Mouse (Mus musculus) stomach, embryonic 15.5 days (tissue): ENCODE measurements around the gene Ugcg. TPM values are rescaled to one million over a fixed set of nuclear protein-coding genes. Genes with fewer than 3 reads are reported as not detected.

ENCODE experiments used
- ATAC-seq: fragments of 200-750 bp; cut with Nextera tagmentation; 2 replicates; pipeline ENCODE4 v1.8.0; 2017; ENCODE audit warnings: low read depth, moderate number of reproducible peaks, moderate TSS enrichment; ENCODE audit not compliant: insufficient read depth, low FRiP score
- H3K27ac ChIP-seq: fragments of 300-500 bp; sonication (generic); 2 replicates; pipeline ENCODE4 v1.5.1; 2015; ENCODE audit warnings: mild to moderate bottlenecking, inconsistent platforms
- H3K27me3 ChIP-seq: fragments of 300-500 bp; sonication (generic); replicated peaks from 2 replicates; pipeline ENCODE4 v1.6.1; 2015; ENCODE audit warnings: inconsistent platforms
- H3K36me3 ChIP-seq: fragments of 300-500 bp; sonication (generic); 2 replicates; pipeline ENCODE4 v1.6.1; 2015; ENCODE audit warnings: inconsistent platforms
- H3K4me1 ChIP-seq: fragments of 300-500 bp; sonication (generic); 2 replicates; pipeline ENCODE4 v1.6.1; 2015; ENCODE audit warnings: inconsistent platforms
- H3K4me2 ChIP-seq: fragments of 300-500 bp; sonication (generic); 2 replicates; pipeline ENCODE4 v1.6.1; 2015; ENCODE audit warnings: mild to moderate bottlenecking, inconsistent platforms
- H3K4me3 ChIP-seq: fragments of 300-500 bp; sonication (generic); replicated peaks from 2 replicates; pipeline ENCODE4 v1.5.1; 2015; ENCODE audit warnings: inconsistent platforms
- H3K9ac ChIP-seq: fragments of 300-500 bp; sonication (generic); 2 replicates; pipeline ENCODE4 v1.6.1; 2015; ENCODE audit warnings: inconsistent platforms
- H3K9me3 ChIP-seq: fragments of 300-500 bp; sonication (generic); 2 replicates; pipeline ENCODE4 v1.6.1; 2016; ENCODE audit warnings: inconsistent platforms
- WGBS: fragments of 180-500 bp; shearing (Covaris S2); methylation state at CpG from one replicate; pipeline ENCODE4 v1.1.7; 2015; 5-methylcytosine and 5-hydroxymethylcytosine counted together
- polyA plus RNA-seq: library from polyadenylated mRNA; unstranded; fragments of >200 nt; fragmentation: Nextera tagmentation; extraction: Ambion mirVana; gene quantifications from 2 replicates; pipeline ENCODE4 v1.2.1, GENCODE M21; 2015

The Ugcg gene
- polyA plus RNA-seq, 1 experiment from 2014 or later = 11.4 TPM

DNA sequence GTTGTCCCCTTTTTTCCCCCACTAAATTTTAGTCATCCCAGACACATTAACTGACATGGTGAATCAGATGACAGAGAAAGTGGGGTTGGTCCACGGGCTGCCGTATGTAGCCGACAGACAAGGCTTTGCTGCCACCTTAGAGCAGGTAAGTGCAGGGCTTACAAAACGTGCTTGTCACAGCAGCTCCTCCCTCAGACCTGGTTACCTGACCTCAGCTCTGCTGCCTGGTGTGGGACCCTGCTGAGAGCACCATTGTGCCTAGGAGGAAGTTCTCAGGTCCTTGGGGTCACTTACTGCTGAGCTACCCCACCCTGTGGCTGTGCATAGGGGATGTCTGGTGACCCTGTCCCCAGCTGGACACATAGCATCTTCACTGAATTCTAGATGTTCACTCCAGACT lies 24.8 kb downstream of the Ugcg start:
- no peak for ATAC-seq
- H3K27ac ChIP-seq = no peak overlapping the region
- no peaks in the 10 kb centered on the region for H3K9me3 ChIP-seq
- 77% methylated on average over 4 of the region's 4 CpGs for WGBS
- H3K9ac ChIP-seq = no peak overlapping the region
- no peak overlapping the region for H3K4me2 ChIP-seq
- H3K4me3 ChIP-seq = no peak overlapping the region
- H3K27me3 ChIP-seq = no peaks in the 10 kb centered on the region
- H3K36me3 ChIP-seq = peaks cover 13% of the 10 kb centered on the region; the same call in 1 of the 2 replicates
- no peaks in the 10 kb centered on the region for H3K4me1 ChIP-seq

DNA sequence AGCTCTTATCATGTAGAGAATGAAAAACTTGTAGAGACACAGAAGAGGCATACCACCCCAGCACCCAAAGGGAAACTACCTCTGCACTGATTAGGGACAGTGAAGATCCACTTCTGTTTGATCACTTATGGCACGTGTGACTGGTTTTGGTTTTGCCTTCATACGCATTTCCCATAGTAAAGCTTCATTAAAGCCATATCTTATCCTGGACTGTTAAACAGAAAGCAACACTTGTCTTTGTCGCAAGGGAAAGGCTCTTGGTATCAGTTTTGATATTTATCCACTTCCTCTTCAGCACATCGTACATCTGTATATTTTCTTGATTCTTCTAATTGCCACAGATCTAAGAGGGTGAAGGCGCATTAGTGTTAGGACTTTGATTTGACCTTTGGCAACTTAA lies 25.6 kb downstream of the Ugcg start:
- Histone ChIP-seq H3K4me2 (no peak overlapping the region), H3K4me1 (no peaks in the 10 kb centered on the region), H3K9me3 (no peaks in the 10 kb centered on the region), H3K9ac (no peak overlapping the region), H3K36me3 (peaks cover 17% of the 10 kb centered on the region; the same call in 1 of the 2 replicates), H3K4me3 (no peak overlapping the region), H3K27ac (no peak overlapping the region), H3K27me3 (no peaks in the 10 kb centered on the region)
- ATAC-seq = no peak
- WGBS = 92% methylated on average over 5 of the region's 5 CpGs

DNA sequence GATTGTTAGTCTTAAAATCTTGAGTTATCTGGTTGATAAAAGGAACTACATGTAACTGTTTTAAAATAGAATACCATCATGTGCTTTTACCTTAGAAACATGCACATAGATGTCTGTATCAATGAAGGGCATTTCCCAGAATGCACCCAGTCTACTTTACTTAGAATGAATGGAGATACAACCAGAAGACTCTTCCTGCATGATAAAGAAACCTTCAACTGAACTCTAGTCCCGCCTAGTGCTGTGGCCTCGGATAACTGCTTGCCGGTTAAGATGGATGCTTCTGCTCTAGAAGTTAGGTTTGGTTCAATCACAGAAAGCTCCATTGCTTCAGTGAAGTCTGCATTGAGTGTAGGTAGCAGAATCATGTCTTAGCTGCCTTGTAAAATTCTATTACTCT lies 26.5 kb downstream of the Ugcg start:
- Histone ChIP-seq H3K9me3 (no peaks in the 10 kb centered on the region), H3K27ac (no peak overlapping the region), H3K4me1 (no peaks in the 10 kb centered on the region), H3K36me3 (peaks cover 20% of the 10 kb centered on the region; the same call in 1 of the 2 replicates), H3K4me3 (no peak overlapping the region), H3K9ac (no peak overlapping the region), H3K27me3 (no peaks in the 10 kb centered on the region), H3K4me2 (no peak overlapping the region)
- ATAC-seq = no peak
- WGBS = 81% methylated on average over 3 of the region's 3 CpGs

DNA sequence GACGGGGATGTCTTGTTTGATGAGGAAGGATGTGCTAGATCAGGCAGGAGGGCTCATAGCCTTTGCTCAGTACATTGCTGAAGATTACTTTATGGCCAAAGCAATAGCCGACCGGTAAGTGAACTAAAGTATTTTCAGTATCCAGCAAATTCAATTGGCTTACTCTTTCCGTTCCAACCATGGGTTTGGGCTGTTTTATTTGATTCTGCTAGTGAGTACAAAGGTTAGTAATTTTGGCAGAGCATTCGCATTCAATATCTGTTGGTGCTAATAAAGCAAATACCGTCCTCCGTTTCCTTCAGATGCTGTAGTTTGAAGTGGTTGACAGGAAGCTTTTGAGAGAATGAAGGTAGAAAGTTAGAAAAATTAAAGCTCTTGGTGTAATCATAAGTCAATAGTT lies 28.0 kb downstream of the Ugcg start:
- no peak for ATAC-seq
- Histone ChIP-seq H3K27me3 (no peaks in the 10 kb centered on the region), H3K36me3 (peaks cover 24% of the 10 kb centered on the region; the same call in 1 of the 2 replicates), H3K9ac (no peak overlapping the region), H3K4me2 (no peak overlapping the region), H3K27ac (no peak overlapping the region), H3K9me3 (no peaks in the 10 kb centered on the region), H3K4me3 (no peak overlapping the region), H3K4me1 (no peaks in the 10 kb centered on the region)
- 94% methylated on average over 7 of the region's 7 CpGs for WGBS

DNA sequence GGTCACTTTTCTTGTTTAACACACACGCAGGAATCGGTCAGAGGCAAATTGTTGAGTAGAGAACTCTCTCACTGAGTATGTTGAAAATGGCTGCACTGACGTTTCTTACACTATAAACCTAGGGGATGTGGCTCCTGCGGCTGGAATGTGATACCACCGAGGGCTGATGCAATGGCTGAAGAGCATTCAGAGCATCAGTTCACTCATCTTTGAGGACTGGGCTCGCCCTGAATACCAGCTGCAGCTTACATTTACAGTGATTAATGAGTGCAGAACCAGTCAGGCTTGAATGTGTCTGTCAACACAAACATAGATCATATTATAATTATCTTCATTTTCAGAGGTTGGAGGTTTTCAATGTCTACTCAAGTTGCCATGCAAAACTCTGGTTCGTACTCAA lies 29.1 kb downstream of the Ugcg start:
- Histone ChIP-seq H3K4me3 (no peak overlapping the region), H3K36me3 (peaks cover 27% of the 10 kb centered on the region; the same call in 1 of the 2 replicates), H3K27ac (no peak overlapping the region), H3K4me1 (no peaks in the 10 kb centered on the region), H3K4me2 (no peak overlapping the region), H3K9ac (no peak overlapping the region), H3K27me3 (no peaks in the 10 kb centered on the region), H3K9me3 (no peaks in the 10 kb centered on the region)
- ATAC-seq = no peak
- 81% methylated on average over 7 of the region's 7 CpGs for WGBS

DNA sequence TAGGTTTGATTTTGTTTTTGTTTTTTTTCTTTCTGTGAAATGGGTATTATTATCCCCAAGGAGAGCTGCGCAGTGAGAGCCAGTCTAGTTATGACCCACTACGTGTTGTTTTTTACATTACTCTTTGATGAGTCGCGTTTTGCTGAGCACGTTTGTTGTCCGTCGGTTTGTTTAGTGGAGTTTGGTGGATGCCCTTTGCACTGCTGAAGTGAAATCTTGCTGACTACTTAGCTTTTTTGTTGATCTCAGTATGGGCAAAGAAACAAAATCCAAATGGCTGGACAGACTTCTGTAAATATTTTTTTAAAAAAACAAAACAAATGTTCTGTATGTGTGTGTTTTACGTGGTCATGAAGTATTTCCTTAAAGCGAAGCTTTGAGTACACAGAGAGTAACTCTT lies 33.2 kb downstream of the Ugcg start:
- H3K9me3 ChIP-seq = no peaks in the 10 kb centered on the region
- ATAC-seq = no peak
- 80% methylated on average over 9 of the region's 9 CpGs for WGBS

DNA sequence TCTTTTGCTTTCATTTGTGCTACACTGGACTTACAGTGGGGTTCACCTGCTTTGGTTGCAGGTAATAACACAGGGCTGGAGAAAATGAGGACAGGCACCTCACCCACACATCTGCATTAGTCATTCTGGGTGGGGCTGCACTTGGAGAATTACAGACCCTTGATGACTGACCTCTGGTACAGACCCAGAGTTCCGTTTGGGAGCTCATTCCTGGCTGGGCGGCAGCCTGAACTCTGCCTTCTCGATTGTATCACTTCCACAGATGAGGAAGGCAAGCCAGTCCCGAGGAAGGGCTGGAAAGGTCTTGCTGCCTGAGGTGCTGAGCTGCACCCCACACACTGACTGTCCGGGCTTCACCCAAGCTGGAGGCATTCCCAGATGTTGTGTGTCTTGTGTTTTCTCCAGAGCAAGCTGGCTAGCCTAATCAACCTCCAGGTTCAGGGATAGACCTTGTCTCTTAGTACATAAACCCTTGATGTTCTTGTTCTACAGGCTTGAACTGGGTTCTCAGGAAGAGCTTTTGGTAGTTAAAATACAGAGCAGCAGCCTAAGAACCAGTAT lies 34.1 kb downstream of the Ugcg start:
- no peak for ATAC-seq
- H3K9me3 ChIP-seq = no peaks in the 10 kb centered on the region
- no peaks in the 10 kb centered on the region for H3K4me1 ChIP-seq
- peaks cover 23% of the 10 kb centered on the region; the same call in 1 of the 2 replicates for H3K36me3 ChIP-seq
- no peaks in the 10 kb centered on the region for H3K27me3 ChIP-seq
- H3K4me2 ChIP-seq = no peak overlapping the region
- H3K4me3 ChIP-seq = no peak overlapping the region
- H3K9ac ChIP-seq = no peak overlapping the region
- H3K27ac ChIP-seq = no peak overlapping the region
- 86% methylated on average over 5 of the region's 5 CpGs for WGBS

More for the DNA sequence above, 33.2 kb downstream of the Ugcg start:
- Histone ChIP-seq H3K36me3 (peaks cover 23% of the 10 kb centered on the region; the same call in 1 of the 2 replicates), H3K4me2 (no peak overlapping the region), H3K4me3 (no peak overlapping the region), H3K27me3 (no peaks in the 10 kb centered on the region), H3K9ac (no peak overlapping the region), H3K27ac (no peak overlapping the region), H3K4me1 (no peaks in the 10 kb centered on the region)

DNA sequence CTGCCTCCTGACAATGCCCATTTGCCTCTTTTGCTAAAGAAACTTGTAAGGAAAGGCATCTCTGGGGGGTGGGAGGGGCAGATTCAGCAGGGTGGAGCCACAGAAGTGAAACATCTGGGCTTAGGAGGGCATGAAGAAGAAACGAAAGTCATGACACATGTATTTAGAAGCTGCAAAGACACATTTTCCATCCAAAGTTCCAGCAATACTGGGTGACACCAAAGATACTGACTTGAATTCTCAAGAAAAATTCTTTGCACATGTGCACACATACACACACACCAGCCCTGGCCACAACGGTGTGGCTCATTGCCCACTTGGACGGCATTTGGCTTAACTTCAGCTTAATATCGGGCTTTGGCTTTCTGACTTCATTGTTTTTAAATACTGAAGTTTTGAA lies 35.8 kb downstream of the Ugcg start:
- Histone ChIP-seq H3K27ac (no peak overlapping the region), H3K9ac (no peak overlapping the region), H3K9me3 (no peaks in the 10 kb centered on the region), H3K4me2 (no peak overlapping the region), H3K4me1 (no peaks in the 10 kb centered on the region), H3K4me3 (no peak overlapping the region), H3K27me3 (no peaks in the 10 kb centered on the region), H3K36me3 (peaks cover 19% of the 10 kb centered on the region; the same call in 1 of the 2 replicates)
- ATAC-seq = no peak
- WGBS = 89% methylated on average over 4 of the region's 4 CpGs

DNA sequence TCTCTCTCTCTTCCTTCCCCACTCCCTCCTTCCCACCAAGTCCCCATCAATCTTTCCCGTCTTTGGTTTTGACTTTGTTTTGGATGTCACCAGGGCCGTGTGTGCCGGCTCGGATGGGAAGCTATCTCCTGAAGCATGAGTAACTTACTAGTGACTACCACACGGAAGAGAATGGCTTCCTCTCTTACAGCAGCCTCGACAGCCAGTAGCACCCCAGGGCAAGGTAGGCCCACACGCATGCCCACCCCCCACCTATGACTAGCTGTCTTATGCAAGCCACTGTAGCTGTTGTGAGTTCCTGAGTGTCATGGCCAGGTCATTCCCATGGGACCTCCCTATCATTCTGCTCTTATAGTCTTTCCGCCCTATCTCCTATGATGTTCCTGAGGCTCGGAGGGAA lies 38.0 kb downstream of the Ugcg start:
- Histone ChIP-seq H3K4me1 (0 out of 2 replicates have a peak, but pooled peaks cover 3% of the 10 kb centered on the region), H3K36me3 (0 out of 2 replicates have a peak, but pooled peaks cover 12% of the 10 kb centered on the region), H3K4me2 (no peak overlapping the region), H3K27me3 (no peaks in the 10 kb centered on the region), H3K9ac (no peak overlapping the region), H3K9me3 (no peaks in the 10 kb centered on the region), H3K27ac (no peak overlapping the region), H3K4me3 (no peak overlapping the region)
- ATAC-seq = no peak
- WGBS = 77% methylated on average over 9 of the region's 9 CpGs

DNA sequence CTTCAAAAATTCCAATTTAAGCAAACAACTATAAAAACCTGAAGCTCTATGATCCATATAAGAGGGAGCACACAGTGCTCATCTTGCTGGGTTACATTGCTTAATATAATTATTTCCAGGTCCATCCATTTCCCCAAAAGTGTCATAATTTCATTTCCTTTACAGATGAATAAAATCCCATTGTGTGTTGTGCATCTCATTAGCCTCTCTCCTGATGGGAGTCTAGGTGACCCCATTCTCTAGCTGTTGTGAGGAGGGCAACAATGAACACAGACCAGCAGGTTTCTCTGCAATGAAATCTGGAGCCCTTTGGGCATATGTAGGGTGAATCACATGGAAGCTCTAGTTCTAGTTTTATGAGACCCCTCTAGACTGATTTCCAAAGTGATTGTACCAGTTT lies 39.9 kb downstream of the Ugcg start:
- Histone ChIP-seq H3K9me3 (no peaks in the 10 kb centered on the region), H3K4me3 (no peak overlapping the region), H3K4me2 (no peak overlapping the region), H3K27ac (no peak overlapping the region), H3K4me1 (0 out of 2 replicates have a peak, but pooled peaks cover 3% of the 10 kb centered on the region), H3K27me3 (no peaks in the 10 kb centered on the region), H3K9ac (no peak overlapping the region), H3K36me3 (0 out of 2 replicates have a peak, but pooled peaks cover under 1% of the 10 kb centered on the region)
- ATAC-seq = no peak

DNA sequence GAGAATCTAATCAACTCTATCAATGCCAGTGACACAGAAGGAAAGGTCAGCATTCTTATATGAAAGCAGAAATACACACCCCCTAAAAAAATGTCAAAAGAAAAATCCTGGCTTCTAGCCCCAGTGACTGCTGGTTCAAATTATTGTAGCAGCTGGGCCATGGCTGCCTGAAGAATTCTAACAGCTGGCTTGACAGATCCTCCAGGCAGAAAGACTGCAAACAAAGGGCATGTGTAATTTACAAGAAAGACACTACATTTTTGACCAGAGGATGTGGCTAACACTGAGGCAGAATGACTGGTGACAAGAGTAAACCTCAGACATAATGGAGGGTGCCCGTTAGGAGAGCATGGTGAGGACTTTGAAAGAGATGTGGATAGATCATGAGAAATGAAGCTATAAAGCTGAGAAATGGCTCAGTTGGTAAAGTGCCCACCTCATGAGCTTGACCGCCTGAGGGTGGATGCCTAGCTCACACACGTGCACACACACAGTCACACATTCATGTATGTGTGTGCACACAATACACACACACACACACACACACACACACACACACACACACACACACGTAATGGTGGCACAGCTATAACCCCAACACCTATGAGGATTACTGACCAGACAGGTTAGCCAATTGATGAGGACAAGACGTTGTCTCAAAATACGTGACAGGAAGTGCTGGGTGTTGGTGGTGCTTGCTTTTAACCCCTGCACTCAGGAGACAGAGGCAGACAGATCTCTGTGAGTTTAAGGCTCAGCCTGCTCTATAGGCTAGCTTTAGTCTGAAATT lies 42.4 kb downstream of the Ugcg start:
- ATAC-seq = no peak
- Histone ChIP-seq H3K27ac (no peak overlapping the region), H3K9ac (no peak overlapping the region), H3K4me2 (no peak overlapping the region), H3K9me3 (no peaks in the 10 kb centered on the region), H3K4me3 (no peak overlapping the region), H3K36me3 (no peaks in the 10 kb centered on the region), H3K27me3 (no peaks in the 10 kb centered on the region), H3K4me1 (0 out of 2 replicates have a peak, but pooled peaks cover 3% of the 10 kb centered on the region)
- 77% methylated on average over 6 of the region's 6 CpGs for whole genome bisulfite sequencing

DNA sequence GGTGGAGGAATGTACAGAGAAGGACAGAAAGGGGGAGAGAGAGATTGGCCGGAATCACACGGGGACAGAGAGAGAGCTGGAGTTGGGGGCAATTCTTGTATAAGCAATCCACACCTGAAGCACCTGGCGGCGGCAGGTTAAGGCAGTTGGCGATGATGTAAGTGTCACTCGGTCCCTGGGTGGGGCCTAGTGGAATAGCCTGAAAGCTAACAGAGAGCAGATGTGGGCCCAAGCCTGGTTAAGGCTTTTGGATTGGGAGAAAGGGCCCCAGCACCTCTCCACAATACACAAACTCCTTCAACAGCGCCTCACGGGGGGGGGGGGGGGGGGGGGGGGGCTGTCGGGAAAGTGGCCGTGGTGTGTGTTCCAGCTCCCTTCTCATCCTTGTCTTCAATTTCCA lies 45.0 kb downstream of the Ugcg start:
- Histone ChIP-seq H3K4me3 (no peak overlapping the region), H3K9me3 (no peaks in the 10 kb centered on the region), H3K36me3 (no peaks in the 10 kb centered on the region), H3K4me2 (no peak overlapping the region), H3K27ac (no peak overlapping the region), H3K9ac (no peak overlapping the region), H3K4me1 (peaks cover 3% of the 10 kb centered on the region; the same call in 1 of the 2 replicates), H3K27me3 (no peaks in the 10 kb centered on the region)
- 93% methylated on average over 8 of the region's 10 CpGs for WGBS
- no peak for ATAC-seq
